Mouse (Mus musculus): ENCODE results near the gene Serpinb6a.
"Not testable (repeated sequence)": the region's sequence is repeated elsewhere in the genome, so short reads cannot be mapped to it uniquely, and the experiment has no call there.

Gene Serpinb6a

GRCm38 (mm10) chr13:33989625-33990024 lies 13.0 kb downstream of the Serpinb6a start:
- DNase-seq (ENCODE audit: low read depth in 1 of 2, low spot score in 2 of 2): no peak

- DNase-seq (ENCODE audit: low read depth in 1 of 2, low spot score in 2 of 2): no peak
Measured at GRCm38 (mm10) chr13:33966574-33966973, 36.0 kb downstream of the Serpinb6a start.

DNA sequence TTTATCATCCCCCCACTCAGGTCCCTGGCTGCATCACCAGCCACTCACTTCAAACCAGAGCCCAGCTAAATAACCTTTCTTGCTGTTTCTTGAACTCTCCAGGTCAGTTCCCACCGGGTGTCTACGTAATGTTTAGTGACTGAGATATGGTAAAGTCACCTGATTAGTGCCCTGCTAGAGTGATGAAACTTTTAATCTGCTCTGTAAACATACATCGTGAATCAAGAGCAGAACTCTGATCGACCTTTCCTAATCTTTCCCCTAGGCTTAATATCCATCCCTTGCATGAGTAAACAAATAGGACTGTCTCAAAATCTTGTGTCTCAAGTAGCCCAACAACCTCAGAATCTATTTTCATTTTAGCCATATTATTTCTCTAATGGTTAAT lies 36.6 kb downstream of the Serpinb6a start:
- DNase-seq (ENCODE audit: low read depth in 1 of 2, low spot score in 2 of 2): no peak

DNA sequence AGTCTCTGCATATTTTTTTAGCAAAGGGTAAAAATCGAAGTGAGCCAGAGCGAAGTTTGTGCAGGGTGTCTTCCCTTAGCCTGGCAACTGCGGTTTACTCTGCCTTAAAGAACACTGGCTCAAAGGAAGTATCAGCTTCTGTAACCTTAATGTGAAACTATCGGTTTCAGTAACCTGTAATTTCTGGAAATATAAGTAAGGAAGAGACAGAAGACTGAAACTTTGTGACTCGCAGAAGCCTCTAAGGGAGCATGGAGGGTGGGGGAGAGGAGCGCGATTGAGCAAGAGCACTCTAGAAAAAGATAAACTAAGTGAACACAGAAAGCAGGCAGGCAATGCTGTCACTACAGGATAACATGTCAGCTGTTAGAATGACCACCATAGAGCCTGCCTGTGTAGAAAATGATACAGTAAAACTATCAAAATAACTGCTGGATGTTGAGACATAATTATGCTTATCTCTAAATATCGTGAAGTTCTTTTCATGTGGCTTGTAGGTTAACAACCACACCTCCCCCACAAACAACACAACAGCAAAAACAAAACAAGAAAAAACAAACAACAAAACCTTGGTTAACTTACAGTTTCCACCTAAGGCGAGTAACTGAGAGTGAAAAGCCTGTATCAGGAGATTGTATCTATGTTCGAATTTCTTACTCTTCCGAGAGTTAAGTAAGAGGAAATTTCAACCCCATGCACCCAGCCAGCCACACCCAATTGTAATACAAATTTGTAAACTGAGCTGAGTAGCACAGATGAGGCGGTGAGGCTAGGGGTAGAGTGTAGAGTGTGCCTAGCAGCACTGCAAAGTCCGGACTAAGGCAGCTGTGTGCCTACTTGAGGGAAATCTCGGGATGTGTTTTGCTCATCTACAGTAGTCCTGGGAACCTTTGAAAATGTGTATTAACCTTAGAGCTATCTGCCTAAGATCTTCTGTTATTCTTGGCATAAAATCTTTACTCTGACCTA lies 37.3 kb downstream of the Serpinb6a start:
- no peak for DNase-seq (ENCODE audit: low read depth in 1 of 2, low spot score in 2 of 2)

DNA sequence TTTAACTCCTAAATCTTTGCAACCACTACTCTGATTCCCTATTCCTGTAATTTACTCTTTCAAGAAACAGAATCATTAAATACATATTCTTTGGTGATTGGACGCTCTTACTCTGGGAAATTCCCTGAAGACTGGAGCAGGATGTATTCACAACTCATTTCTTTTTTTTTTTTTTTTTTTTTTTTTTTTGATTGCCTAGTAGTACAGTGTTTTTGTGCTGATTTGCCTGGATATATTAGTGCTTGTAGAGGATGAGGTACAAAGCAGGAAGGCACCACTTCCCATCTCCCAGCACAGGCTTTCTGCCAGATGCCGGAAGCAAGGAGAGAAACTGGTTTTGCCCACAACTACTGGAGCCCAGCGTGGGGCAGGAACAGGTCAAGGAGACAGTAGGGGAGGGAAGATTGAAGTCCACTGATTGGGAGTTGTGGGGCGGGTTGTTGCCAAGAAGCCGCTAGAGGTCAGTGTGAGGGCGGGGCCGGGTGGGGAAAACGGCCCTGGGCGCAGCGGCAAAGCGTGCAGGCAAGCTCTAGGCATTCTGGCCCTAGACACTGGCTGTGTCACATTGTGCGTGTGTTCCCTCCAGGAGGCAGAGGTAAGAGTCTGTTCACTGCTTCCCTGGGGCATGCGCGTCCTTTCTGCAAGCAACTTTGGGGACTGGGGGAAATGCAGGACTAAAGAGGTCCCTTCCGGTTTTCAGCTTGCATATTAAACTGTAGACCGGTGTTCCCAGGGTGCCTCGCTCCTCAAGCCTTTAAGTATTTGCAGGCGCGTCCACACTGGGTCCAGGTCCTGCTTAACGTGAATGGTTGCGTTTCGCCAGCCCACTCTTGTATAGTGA lies 38.2 kb downstream of the Serpinb6a start, which contains the start of gene Nqo2:
Gene Nqo2, plus strand, starts transcription at position 482 of the 841 bp plus-strand sequence.
- peak in 1 of 2 experiments; percentile 13 for DNase-seq (ENCODE audit: low read depth in 1 of 2, low spot score in 2 of 2)

DNA sequence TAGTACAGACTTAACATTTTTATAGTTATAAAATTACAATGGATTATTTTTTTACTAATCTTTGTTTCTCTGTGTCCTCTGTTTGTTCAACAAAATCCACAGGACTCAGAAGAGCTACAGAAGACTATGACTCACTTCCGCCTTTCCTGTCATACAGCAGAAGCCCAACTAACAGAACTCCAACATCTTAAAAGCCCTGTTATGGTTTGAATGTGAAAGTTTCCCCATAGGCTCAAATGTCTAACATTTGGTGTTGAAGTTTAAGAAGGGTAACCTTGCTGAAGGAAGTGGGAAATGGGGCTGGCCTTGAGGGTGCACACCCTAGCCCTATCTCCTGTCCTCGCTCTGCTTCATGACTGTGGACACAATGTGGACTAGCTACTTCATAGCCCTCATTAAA lies 42.8 kb downstream of the Serpinb6a start:
- no peak for DNase-seq (ENCODE audit: low read depth in 1 of 2, low spot score in 2 of 2)

DNA sequence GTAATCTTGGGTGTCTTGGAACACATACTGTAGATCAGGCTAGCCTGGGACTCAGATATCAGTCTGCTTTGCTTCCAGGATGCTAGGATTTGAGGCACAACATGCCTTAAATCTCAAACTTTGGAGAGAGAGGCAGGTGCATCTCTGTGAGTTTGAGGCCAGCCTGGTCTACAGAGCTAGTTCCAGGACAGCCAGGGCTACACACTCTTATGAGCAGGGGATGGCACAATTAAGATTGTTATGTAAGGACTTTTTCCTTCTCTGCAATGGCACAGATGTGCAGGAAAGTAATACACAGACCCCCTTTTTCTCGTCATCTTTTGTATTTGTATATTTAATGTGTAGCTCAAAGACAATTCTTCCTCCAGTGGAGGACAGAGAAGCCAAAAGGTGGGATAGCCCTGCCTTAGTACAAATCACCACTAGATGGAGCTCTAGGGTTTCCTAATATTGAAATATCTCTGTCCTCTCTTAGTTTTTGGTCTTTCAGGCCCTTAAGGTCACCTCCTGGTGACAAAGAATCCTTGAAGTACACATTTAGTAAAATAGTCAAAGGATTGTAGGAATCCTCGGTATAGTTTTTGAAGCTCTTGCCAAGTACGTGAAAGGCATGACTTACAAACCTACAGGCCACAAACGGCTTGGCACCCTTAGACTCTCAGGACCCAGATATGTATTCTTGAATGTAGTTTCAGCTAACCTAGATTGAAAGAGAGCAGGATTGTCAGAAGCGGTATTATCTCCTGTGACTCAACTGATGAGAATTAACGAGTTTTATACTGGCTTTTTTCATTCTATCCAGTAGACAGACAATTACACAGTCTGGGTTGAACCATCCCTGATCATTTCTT lies 45.8 kb downstream of the Serpinb6a start:
- DNase-seq (ENCODE audit: low read depth in 1 of 2, low spot score in 2 of 2): no peak

GRCm38 (mm10) chr13:33952947-33953346 lies 49.6 kb downstream of the Serpinb6a start:
- DNase-seq (ENCODE audit: low read depth in 1 of 2, low spot score in 2 of 2): no peak

- DNase-seq (ENCODE audit: low read depth in 1 of 2, low spot score in 2 of 2): no peak
Measured at GRCm38 (mm10) chr13:33952075-33952449, 50.5 kb downstream of the Serpinb6a start.

DNA sequence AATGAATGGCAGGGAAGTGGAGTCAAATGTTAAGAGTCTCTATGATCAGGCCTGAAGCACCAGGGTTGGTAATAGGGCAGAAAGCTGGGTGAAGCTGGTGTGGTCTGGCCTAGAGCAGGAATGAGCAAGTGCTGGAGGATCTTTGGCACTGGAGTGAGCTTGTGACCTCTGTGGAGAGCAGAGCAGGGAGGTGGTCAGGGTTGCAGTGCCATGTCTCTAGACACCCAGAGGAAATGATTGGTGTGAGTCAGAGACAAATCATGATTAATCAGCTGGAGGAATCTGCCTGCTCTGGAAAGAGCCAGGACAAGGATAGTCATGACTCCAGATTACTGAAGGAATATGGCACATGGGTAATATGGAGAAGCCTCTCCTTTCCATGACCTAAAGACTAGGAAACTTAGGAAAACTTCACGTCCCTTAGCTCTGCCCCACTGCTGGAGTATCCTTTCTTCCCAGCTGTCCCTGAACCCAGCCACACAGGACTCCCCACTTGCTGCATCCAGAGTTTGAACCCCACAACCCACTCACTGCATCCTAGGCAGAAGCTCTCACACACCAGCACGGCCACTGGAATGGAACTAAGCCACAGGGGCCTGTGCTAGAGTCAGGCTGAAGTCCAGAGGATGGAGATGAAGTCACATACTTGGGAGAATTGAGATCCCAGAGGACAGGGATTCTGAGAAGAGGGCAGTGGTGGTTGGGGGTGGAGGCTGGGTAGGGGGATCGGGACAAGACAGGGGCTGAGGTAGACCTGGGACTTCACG lies 51.1 kb downstream of the Serpinb6a start:
- DNase-seq (ENCODE audit: low read depth in 1 of 2, low spot score in 2 of 2): no peak

DNA sequence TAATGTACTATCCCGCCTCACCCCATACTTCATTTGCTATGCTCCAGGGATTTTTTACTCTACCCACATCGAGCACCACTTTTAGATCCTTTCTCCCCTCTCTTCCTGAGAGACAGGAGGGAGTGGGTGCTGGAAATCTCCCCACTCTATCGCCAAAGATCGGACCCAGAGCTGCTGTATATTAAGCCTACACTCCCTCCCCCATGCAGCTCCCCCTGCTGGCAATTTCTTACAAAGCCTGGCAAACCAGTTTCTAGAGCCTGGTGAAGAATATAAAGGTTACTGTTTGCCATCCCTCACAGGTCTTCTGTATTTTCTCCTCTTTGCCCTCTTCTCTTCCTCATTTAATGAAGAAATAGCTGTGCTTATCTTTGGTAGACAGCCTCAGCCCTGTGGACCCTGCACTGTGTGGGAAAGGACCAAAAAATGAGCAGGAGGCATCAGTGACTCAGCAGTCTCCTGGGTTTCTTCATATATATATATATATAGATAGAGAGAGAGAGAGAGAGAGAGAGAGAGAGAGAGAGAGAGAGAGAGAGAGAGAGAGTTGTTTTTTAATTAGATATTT lies 60.3 kb downstream of the Serpinb6a start:
- no peak for DNase-seq (ENCODE audit: low read depth in 1 of 2, low spot score in 2 of 2)

DNA sequence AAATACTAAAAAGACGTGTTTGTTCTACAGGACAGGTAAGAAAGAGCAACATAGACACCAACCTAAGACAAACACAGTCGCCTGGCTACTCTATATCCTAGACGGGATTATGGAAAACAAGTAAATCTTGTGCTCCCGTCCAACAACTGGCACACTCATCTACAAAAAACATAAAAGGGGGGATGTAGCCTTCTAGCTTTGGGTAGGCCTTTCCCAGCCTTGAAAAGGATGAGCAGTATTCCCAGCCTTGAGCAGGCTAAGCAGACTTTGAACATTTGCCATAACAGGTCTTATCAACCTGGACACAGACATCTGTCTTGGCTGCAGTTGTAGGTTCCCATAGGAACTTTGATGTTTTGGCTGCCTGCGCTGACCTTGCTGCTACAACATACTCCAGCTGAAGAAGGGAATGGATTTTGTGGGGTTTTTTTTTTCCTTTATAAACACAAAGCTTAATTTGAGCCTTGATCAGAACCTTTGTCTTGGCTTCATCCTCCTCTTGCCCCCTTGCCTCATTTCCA lies 61.2 kb downstream of the Serpinb6a start:
- no peak for DNase-seq (ENCODE audit: low read depth in 1 of 2, low spot score in 2 of 2)

- not testable (repeated sequence) for DNase-seq (ENCODE audit: low read depth in 1 of 2, low spot score in 2 of 2)
Measured at GRCm38 (mm10) chr13:33937587-33937986, 65.0 kb downstream of the Serpinb6a start.

DNA sequence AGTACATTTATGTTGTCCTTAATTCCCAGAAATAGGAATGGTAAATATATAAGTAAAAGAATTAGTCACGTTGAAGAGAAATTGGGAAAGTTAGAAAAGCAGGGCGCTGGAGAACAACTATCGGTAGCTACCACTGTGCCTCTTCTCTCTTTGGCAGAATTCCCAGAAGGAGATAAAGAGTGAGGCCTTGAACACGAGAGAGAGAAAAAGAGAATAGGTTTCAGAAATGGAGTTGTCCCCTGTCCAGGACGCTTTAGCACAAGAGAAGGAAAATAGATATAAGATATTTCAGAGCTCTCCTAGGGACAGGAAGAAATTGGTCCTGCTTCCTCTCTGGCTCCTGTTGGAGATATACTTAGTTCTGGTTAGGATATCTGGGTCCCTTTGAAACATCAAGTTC lies 65.4 kb downstream of the Serpinb6a start:
- DNase-seq (ENCODE audit: low read depth in 1 of 2, low spot score in 2 of 2): no peak

DNA sequence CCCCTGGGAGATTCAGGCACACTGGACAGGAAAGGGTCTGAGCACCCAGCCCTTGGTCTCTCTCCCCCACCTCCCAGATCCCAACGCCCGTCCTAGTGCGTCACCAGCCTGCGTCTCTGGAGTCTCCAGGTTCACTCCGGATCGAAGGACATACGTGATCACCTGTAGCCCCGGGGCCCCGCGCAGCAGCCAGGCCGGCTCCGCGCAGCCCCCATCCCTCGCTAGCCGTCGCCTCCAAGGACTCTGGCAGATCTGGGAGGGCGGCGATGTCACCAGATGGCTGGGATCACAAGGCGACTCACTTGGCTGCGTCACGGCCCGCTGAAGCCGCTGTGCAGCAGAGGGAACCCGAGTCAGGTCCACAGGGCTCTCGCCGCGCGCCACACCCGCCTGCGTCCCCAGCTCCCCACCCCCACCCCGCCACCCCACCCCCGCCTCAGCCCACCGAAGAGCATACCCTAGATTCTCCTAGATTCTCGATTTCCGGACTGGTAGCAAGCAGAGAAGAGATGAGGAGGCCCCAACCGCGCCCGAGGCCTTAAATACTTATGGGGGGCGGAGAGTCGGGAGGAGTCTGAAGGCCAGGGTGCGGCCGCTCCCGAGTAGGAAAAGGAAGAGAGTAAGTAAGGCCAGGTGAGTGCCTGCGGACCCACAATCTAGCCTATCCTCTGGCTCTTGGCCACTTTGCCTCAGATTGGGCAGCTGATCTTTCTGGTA lies 67.0 kb downstream of the Serpinb6a start:
- DNase-seq (ENCODE audit: low read depth in 1 of 2, low spot score in 2 of 2): no peak

DNA sequence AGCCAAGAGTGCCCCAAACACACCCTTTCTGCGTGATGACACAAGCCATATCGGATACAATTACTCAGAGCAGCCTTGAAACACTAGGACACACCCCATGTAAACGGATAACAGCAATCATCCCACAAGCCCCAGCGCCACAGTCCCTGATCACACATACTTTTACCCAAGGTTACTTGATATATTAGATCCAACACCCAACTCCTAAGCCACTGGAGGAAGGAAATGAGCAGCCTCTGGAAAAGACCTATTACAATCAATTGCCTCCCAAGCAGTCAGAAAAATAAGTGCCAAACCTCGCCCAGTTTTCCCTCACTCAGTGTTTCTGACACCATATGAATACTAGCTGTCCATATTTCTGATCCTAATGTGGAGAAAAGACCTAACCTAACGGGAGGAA lies 67.9 kb downstream of the Serpinb6a start:
- DNase-seq (ENCODE audit: low read depth in 1 of 2, low spot score in 2 of 2): no peak

DNA sequence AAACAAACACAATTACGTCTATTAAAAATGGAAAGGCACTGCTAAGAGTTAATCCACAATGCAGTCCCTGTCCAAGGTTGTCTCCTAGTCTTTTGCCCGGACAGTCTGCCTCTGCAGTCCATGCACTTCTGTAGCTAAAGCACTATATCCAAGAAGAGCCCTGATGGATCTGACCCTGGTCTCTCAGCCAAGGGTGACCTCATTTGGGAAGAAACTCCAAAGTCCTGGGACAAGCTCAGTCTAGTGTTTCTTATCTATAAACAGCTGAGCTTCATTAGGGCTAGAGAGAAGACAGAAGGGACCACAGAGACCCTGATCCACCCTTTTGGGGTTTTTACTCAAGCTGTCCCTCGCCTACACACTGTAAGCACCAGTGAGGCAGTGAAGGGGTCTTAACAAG lies 71.7 kb downstream of the Serpinb6a start:
- DNase-seq (ENCODE audit: low read depth in 1 of 2, low spot score in 2 of 2): no peak

DNA sequence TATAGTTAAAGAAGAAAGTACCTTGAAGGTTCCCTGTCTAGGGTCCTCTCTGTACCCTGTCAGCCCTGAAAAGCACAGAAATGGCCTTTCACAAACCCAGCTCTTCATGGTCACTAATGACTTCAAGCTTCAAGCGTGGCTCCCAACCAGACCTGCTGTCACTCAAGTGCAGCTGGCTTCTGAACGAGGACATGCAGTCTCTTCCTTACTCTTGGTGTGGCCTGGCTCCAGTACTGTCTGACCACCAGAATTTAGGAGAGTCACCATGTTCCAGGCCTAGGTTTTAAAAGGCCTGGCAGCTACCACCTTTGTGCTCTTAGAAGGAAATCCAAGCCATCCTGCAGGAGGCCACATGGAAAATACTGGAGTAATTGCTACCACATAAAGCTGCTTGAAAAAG lies 72.3 kb downstream of the Serpinb6a start:
- DNase-seq (ENCODE audit: low read depth in 1 of 2, low spot score in 2 of 2): no peak

- no peak for DNase-seq (ENCODE audit: low read depth in 1 of 2, low spot score in 2 of 2)
Measured at GRCm38 (mm10) chr13:33921699-33922098, 80.9 kb downstream of the Serpinb6a start.

Measured in monocyte, adult 2 months (primary cell).